Mouse (Mus musculus): ENCODE results near the gene Prkg1.

Gene Prkg1

DNA sequence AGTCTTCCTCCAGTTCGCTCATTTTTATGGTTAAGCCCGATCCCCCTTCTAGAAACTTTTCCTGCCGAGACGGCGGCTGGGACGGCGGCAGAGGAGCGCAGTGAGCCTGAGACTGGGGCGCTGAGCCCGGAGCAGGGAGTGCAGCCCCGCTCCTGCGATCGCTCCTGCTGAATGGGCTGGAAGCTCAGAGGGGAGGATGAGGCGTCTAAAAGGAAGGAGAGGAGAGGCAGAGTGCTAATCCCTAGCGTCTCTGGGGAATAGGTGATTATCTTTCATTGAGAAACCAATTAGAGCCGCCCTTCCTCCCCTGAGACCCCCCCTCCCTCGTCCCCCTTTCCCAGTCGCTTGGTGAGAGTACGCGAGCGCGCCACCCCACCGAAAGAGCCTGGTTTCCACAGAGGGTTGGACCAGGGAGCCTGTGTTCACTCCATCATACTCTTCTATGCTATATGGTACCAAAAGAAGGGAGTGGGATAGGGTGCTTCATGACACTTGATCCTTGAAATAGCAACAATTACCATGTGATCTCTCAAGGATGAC lies at the start of gene Prkg1:
Gene Prkg1, minus strand, starts transcription at position 233 of the 540 bp plus-strand sequence.
- peak in 1 of 2 experiments; percentile 17 for DNase-seq (ENCODE audit: low spot score in 2 of 2)

DNA sequence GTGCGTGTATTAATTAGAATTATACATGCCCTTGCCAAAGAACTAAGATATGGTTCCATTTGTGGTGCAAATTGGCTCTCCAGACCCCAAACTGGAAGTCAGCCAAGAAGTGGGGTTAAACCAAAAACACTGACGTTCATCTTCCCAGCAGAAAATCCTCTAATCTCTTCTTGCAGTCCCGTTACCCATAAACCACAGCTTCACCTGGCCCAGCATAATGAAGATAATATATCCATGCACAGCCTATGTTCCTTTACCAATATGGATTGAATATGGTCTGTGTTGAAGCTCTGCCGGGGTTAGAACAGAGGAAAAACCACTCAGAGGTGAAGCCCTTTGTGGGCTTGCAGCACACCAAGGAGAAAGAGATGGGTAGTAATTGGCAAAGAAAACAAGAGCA lies 48.3 kb upstream of the Prkg1 start:
- no peak for DNase-seq (ENCODE audit: low spot score in 2 of 2)

DNA sequence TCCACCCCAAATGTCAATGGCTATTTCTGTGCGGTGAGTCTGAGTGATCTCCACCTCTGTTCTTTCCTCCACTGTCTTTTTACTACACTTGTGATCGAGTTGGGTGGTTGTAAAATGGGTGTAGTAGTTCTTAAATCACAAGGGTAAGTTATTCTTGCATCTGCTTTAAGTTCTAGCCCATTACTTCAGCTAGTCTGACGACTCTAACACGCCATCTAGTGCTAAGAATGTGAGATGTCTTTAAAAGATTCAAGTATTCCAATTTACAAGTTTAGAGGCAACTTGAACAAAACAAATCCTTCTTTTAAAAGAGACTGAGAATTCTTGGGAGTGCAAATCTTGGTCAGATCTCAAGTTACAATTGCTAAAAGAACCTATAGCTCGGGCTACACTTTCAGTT lies 46.5 kb upstream of the Prkg1 start:
- DNase-seq (ENCODE audit: low spot score in 2 of 2): no peak

DNA sequence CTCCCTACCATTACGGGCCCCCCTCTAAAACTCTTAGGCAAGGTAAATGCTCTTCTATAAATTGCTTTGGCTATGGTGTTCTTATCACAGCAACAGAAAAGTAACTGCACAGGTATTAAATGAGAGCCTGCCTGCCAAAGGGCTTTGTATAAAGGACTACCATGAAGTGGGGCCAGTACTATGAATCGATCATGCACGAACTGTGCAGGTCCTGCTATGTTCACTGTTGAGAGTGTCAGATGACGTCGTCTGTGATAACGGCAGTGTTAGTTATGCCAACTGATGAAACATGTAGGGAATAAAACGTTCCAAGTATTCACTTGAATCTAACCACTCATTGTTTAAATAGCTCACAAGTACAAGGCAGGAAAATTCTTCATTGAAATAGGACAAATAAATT lies 40.6 kb upstream of the Prkg1 start:
- no peak for DNase-seq (ENCODE audit: low spot score in 2 of 2)

DNA sequence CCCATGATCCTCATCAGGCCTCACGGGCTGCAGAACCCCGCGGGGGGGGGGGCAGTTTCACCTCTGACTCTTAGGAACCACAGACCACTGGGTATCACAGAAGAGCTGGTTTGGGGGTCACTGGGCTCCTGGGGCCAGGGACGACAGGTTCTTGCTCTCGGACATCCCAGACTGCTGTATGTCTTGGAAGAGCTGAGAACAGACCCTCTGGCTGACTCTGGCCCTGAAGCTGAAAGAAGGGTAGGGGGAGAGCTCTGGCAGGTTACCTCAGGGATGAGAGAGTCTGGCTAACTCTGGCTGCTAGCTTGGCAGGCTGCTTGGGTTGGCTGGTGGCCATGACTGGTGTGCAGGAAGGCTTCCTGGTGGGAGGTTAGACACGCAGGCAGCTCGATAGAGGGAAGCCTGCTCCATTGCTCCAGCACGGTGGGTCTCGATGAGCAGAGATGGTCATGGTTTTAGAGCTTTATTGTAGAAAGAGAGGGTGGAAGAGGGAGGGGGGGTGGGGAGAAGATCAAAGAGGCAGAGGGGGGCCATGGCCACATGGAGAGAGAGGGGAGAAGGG lies 30.7 kb upstream of the Prkg1 start:
- peak in 1 of 2 experiments; percentile 19 for DNase-seq (ENCODE audit: low spot score in 2 of 2)

DNA sequence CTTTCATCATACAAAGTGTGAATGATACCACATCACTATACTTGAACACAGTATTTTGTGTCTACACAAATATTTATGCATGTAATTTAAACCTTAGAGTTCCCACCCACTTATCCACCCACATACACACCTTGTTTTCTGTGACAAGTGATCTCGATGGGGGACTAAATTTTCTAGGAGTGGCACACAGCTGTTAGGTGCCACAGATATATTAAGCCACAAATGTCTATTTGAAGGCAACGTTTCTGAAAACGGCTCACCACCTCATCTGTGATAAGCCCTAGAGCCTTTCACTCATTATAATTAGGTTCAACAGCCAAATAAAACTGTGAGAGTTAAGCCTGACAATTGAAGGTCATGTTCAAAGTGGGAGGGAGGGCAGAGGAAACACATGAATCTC lies 26.9 kb upstream of the Prkg1 start:
- DNase-seq (ENCODE audit: low spot score in 2 of 2): no peak

DNA sequence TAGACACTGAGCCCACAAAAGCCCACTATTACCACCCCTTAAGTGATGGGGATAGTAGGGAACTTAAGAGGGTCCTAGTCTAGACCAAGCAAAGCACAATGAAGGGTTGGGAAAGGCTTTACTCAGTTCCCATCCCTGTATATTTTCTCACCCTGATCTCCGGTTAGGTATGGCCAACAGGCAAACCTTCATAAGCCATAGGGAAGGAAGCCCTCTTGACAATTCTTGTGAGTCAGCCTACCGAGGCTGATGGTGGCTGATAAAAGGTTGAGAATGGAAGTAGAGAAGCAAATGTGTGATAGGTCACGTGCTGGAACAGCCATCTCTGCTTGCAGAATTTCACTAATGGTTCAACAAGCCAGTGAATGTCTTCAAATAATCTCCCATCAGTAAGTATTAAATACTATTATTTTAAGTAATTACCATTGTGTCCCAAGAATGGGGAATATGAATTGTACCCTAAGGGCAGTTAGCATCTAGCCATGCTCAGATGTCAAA lies 16.7 kb upstream of the Prkg1 start:
- DNase-seq (ENCODE audit: low spot score in 2 of 2): no peak

DNA sequence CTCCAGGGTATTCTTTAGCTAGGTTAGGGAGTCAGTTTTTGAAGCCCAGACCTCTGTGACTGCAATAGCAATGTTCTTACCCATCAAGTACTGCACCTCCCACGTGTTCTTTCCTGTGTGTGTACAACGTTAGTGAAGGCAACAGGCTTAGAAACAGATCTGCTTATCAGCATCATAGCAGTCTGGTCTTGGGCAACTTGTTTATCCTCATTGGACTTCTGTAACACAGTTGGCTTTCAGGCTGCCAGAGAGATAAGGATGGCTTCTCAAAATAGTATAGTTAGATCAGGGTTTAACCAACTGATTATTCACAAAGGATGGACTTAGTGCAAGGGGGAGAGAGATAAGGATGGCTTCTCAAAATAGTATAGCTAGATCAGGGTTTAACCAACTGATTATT lies 16.2 kb upstream of the Prkg1 start:
- DNase-seq (ENCODE audit: low spot score in 2 of 2): no peak

DNA sequence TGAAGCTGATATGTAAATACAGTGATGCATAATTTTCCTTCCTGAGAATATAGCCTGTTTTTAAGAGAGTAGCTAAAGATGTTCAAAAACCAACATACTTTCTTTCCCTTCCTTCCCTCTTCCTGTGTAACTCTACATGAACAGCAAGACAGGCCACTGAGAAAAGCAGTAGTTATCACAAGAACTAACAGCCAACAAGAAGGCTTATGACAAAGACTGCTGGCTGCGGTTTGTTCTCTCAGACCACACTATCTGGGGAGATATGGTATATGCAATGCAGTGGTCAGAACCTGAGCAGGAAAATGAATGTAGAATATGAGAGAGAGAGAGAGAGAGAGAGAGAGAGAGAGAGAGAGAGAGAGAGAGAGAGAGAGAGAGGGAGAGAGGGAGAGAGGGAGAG lies 15.4 kb upstream of the Prkg1 start:
- no peak for DNase-seq (ENCODE audit: low spot score in 2 of 2)

DNA sequence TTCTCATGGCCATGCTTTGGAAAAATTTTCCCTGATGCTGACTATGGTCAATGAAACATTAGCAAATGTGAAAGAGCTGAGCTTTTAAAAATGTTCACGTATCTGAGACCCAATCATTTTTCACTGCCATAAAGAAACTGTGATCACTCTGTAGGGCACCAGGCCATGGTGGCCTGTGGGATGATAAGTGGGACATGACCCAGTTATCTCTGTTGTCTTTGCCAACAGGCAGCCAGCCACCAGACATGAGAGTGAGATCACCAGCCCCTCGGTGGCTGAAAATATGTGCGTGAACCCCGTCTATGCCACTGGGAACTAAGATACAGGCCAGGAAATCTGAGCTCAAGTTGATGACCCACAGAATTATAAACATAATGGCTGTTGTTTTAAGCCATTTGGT lies 14.2 kb upstream of the Prkg1 start:
- no peak for DNase-seq (ENCODE audit: low spot score in 2 of 2)

DNA sequence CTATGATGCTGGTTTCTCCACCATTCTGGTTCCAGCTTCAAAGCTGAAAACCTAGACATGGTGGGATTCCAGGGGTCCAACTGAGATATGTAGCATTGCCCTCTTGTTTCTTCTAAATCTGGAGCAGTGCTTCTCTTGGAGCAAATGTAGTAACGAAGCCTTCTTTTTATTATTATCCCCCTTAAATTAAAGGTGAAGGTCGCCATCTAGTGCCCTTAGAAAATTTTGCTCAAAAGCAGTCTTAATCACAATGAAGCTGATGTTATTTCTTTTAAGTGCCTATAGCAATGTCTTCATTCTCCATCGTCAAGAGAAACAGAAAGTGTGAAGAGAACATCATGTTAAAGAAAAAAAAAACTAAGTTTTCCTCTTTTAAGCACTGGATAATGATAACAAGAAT lies 2.2 kb upstream of the Prkg1 start:
- DNase-seq (ENCODE audit: low spot score in 2 of 2): no peak

DNA sequence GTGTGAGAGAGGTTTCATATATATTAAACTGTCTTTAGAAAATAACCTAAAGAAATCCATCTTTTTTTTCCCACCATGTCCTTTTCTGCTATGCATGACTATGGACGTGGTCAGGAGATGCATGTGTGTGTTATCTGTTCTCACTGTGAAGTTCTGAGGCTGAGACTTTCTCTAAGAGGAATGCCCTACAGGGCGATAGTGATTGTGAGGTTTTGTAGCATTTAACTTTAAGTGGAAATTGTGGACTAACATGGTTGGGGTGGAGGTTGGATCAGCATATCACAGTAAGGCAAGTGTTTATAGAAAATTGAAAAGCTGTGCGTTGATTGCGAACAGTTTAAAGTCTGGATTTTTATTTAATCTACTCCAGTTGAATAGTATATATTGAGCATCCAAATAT lies 618 bp upstream of the Prkg1 start:
- DNase-seq (ENCODE audit: low spot score in 2 of 2): no peak

DNA sequence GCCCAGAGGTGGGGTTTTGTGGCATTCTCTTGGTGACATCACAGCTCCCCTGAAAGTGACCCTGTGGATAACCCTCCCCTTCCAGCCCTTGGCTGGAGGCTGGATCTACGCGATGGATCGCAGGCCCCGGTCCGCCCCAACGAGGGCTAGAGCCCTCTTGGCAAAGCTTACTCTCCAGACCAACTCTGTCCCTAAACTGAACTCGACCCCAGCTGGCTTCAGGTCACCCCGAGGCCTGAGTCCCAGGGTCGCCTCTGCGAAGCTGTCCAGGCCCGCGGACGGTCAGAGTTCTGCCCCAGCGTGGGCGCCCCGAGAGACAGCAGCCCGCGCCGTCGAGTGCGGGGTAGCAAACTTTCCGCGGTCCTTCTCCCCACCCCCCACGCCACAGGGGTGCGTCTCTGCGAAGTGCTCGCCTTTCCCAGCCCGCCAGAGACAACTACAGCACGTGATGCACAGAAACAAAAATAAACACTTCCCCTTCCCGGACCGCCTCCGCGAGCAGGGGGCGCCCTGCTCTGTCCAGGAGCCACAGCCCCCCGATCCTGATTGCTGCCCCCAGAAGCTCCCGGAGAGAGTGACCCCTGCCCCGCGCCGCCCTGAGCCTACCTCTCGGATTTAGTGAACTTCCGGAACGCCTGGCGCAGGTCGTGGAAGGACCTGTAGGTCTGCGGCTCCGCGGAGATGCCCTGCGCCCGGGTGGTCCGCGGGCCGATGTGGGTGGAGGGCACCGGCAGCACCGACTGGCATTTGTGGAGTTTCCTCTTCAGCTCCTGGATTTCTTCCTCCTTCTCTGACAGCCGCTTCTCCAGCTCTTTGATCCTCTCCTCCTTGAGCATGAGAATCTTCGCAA lies 657 bp downstream of the Prkg1 start:
- no peak for DNase-seq (ENCODE audit: low spot score in 2 of 2)

DNA sequence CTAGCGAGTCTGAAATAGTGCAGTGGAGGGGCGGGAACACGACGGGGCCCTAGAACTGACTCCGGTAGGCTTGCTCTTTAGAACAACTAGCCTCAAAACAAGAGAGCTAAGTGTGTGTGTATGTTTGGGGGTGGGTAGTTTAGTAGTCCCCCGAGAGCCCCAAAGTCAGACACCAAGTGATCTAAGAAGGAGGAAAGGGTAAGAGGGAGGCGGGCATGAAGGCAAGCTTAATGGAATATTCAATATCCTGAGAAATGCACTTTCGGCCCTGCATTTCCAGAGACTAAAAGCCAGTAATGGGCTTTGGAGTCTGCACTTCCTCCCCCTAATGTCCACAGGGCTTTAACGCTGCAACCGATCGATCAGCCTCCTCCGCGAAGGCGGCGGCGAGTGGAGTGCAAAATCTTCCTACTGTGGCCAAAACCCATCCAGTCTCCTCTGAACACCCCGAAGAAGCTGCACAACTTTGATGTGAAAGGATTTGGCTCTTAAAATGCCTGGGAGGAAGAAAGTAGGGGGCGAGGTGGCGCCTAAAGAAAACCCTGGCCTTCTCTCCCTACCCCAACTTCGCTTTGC lies 1.5 kb downstream of the Prkg1 start:
- no peak for DNase-seq (ENCODE audit: low spot score in 2 of 2)

DNA sequence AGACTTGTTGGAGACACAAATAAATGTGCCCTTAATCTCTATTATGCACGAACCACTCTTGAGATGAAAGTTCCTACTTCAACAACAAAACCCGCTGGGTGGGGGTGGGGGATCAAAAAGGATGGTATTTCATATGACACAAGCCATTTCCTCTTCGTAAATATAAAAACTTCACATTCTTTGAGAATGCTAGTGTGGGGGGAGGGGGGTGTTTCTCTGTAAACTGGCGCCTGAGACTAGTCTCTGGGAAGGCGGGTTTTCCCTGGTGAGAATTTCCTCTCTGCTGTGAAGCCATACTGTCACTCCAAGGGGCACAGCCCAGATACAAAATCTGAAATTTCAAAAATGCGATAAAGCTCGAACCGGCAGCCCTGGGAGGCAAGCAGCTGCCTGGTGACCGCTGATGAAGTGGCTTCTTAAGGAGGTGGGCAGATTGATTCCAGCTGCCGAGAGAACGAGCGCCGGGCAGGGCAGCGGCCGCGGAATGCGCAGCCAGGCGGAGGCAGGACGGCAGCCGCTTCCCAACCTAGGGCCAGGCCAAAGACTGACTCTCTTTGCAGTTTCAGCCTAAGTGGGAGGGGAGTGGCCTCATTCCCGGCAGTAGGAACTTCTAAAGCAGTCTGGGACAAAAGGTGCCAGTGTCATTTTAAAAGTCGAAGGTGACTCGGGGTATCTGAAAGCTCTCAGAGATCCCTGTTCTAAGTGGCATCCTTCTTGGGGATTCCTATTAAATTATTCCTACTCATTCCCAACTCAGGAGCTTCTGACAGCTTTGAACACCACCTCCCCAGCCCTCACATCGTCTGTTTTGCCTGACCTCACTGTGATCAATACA lies 2.2 kb downstream of the Prkg1 start:
- DNase-seq (ENCODE audit: low spot score in 2 of 2): no peak

DNA sequence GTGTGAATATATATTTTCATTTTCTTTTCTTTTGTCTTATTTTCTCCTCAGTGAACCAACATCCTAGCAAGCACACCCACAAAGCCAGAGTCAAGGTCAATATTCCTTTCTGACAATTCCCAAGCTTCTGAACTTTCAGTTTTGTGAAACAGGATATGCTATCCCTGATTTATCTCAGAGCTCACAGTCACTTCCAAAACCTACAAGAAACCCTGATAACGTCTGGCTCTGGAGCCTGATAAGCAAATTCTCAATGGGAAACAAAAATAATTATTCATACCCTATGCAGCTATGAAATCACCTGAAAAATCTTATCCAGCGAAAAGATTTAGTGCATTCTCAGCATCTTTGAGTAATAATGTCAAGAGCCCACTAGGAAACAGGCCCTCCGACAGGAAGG lies 5.0 kb downstream of the Prkg1 start:
- DNase-seq (ENCODE audit: low spot score in 2 of 2): no peak

DNA sequence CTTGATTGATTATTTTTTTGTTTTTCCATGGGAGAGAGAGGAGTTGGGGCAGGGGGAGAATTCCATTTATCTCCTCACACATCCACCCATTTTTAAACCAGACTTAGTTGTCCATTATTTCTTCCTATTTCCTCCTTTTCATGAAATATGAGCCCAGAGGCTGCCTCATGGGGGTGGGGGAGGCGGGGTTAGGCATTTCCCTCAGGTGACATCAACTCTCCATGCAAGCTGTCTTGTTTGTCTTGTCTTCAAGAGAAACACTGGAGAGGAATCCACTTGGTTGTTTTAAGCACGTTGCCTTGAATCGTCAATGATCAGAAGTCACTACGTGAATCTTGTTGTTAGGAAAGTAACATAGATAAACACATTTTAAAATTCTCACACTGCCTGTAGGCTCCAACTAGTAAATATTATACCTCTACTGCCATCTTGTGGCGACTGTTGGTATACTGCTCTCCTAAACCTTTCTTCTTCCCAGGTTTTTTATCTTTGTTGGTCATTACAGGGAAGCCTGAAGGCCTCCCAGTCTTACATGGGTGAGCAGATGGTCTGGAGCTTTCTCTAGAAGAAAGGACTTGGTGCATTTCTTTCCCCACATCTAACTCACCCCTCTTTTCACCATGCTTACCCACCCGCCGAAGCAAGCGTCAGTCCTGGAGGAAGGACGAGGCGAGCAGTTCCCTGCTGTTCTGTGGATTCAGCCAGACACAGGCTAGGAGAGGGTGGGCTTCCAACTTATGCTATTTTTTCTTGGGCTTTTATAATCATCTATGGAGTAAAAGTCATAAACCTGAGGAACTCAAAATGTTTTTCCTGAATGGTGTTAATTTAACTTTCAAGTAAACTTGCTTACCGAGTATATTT lies 8.7 kb downstream of the Prkg1 start:
- DNase-seq (ENCODE audit: low spot score in 2 of 2): peak; percentile 51 to 81

DNA sequence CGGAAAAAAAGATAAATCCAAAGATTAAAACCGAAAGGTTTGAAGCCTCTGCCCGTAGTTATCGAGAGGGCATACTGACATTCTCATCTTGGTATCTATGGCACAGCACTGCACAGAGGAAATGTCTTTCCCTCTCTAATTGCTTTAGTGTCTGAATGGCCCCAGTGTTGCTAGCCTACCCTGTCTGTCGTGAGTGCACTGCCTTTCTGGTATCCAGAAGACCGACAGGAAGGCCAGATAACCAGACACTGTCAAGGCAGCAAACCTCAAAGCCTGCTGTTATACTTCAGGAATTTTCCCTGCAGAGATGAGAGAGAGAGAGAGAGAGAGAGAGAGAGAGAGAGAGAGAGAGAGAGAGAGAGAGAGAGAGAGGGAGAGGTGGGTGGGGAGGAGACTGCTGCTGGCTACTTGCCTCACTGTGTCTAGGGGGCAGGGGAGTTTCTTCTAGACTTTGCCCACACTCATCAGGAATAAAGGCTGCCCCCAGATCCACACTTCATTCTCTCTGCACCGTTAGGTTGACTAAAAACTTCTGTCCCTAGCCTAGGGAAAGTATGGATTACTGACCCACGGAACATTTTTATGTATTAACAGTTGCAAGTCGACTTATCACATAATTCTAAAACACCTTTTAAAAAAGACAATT lies 10.1 kb downstream of the Prkg1 start:
- no peak for DNase-seq (ENCODE audit: low spot score in 2 of 2)

DNA sequence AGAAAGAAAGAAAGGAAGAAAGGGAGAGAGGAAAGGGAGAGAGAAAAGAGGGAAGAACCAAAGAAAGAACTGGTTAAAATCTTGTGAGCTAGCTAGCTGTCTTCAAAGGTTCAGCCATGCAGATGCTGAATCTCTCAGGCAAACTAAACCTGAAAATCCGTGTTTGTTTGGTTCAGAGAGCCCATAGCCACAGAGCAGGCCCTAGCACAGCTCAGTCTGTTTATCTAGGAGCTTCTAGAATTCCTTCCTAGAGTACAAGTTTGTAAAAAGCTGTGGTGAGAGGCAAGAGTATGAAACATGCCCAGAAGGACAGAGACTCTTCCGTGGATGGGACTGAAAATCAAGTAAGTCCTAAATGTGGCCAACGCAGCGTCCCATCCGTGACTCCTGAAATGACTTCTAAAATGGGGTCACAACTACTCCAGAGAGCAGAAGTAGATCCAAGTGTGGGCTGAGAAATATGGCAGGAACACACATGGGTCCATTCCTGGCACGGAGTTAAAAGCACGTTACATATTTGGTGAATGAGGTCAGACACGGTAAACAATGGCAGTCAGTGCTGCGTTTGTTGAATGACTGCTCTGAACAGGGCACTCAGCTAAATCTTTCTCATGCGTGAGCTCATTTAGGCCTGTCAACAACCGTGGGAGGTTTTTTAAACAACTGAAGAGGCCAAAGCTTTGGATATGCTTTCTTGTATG lies 13.7 kb downstream of the Prkg1 start:
- DNase-seq (ENCODE audit: low spot score in 2 of 2): no peak

DNA sequence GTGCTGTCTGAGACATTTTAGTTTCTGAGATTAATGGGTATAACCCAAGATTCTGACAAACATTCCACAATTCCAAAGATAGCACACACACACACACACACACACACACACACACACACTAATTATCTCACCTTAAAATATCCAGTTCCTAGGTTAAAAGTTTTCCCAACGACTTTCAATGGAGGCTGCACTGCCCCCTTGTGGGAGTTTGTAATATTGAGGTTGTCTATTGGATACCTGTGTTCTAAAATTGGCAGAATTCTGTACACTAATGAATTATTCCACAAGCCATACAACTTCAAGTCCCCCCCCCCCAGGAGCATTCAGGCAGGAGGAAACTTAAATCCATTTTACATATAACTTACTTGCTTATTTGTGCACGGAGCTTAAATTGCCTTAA lies 18.2 kb downstream of the Prkg1 start:
- DNase-seq (ENCODE audit: low spot score in 2 of 2): no peak

Data from frontal cortex, postnatal 36 days (tissue).